ENCODE assay signal across 26 mouse cellular contexts in the genomic region with DNA sequence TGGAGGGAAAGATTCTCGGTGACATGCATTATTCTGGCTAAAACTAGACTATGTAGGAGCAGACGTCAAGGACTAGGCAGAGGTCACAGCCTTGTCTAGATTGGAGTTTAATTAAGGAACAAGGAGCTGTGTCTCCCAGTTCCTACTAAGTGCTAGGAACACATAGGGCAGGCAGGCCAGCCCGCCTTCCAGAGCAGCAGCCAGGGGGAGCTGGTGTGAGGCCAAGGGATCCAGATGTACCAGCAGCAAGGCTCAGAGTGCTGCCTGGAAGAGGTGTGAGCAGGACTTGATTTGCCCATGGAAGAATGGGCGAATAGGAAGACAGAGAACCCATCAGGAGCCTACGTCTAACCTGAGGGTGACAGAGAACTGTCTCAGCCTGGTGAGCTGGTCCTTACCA.
DNase-seq lines count a peak whose midpoint lies in the region; ATAC-seq and TF ChIP-seq lines count a peak whose summit lies in the region.
"Had no signal": no experiment of that assay in that cellular context is flagged by ENCODE, and none has a peak within 500 bp of the region (broad histone marks: within the 10 kb centered on the region; RNA-seq: fewer than 3 reads in every experiment).

No protein-coding gene starts in this region.

- no peak overlapping the region for H3K4me3 ChIP-seq in stomach, postnatal 0 days (ENCODE audit: low read depth, low read length)
- H3K4me3 ChIP-seq: embryonic facial prominence, embryonic 13.5 days; erythroblast, embryonic 14.5 days; gastrocnemius, adult 2 months; heart, embryonic 12.5 days; limb, embryonic 12.5 days; liver, embryonic 15.5 days; lung, embryonic 15.5 days; neural tube, embryonic 13.5 days had no signal

- WGBS in stomach, postnatal 0 days: 72% methylated on average over 5 of the region's 5 CpGs

- TF ChIP-seq EP300 in stomach, postnatal 0 days (optimal IDR thresholded peaks at IDR 0.05): no peak

- peak; percentile 7 for DNase-seq in embryo, embryonic 10 days (ENCODE audit: low spot score)
- no peak for DNase-seq in embryo, embryonic 11 days
- DNase-seq in layer of hippocampus, adult 11-12 months (ENCODE audit: low spot score): peak; percentile 28
- no peak for DNase-seq in layer of hippocampus, adult 8-10 months (ENCODE audit: low spot score in 2 of 2)
- DNase-seq in retina, postnatal 1 day: peak; percentile 24
- DNase-seq in retina, embryonic 14.5 days (ENCODE audit: low spot score): no peak
- no peak for DNase-seq in stomach, postnatal 0 days (ENCODE audit: low spot score)
- DNase-seq in T-cell, adult 2 months (ENCODE audit: low spot score): no peak
- DNase-seq: adrenal gland, postnatal 14 days; gastrocnemius, adult 2 months; gastrocnemius, postnatal 36 days; heart, adult 18-20 months; kidney, adult 11 months; kidney, postnatal 25 days; thymus, adult 2 months; thymus, postnatal 36 days had no signal

- peak; percentile 21; the same call in 1 of the 2 replicates for TF ChIP-seq CTCF in stomach, postnatal 0 days (IDR thresholded peaks at IDR 0.05; ENCODE audit: low read depth)

- no peak overlapping the region for H3K4me2 ChIP-seq in stomach, postnatal 0 days (replicated peaks; ENCODE audit: low read depth)
- H3K4me2 ChIP-seq: embryonic facial prominence, embryonic 13.5 days; heart, embryonic 12.5 days; limb, embryonic 12.5 days; liver, embryonic 15.5 days; lung, embryonic 15.5 days; midbrain, embryonic 11.5 days; neural tube, embryonic 13.5 days had no signal

- H3K36me3 ChIP-seq in stomach, postnatal 0 days (ENCODE audit: control insufficient read depth, insufficient read depth, low read length): no peaks in the 10 kb centered on the region
- H3K36me3 ChIP-seq: embryonic facial prominence, embryonic 13.5 days; G1E; heart, embryonic 12.5 days; limb, embryonic 12.5 days; liver, embryonic 15.5 days; lung, embryonic 15.5 days; neural tube, embryonic 13.5 days had no signal

- H3K27me3 ChIP-seq in stomach, postnatal 0 days (ENCODE audit: control insufficient read depth, insufficient read depth, low read length): no peaks in the 10 kb centered on the region
- H3K27me3 ChIP-seq: embryonic facial prominence, embryonic 13.5 days; liver, embryonic 15.5 days; lung, embryonic 15.5 days had no signal

- H3K4me1 ChIP-seq in stomach, postnatal 0 days (replicated peaks; ENCODE audit: control insufficient read depth, insufficient read depth): no peaks in the 10 kb centered on the region
- H3K4me1 ChIP-seq: embryonic facial prominence, embryonic 13.5 days; limb, embryonic 12.5 days; liver, embryonic 15.5 days; lung, embryonic 15.5 days had no signal

- ATAC-seq in stomach, postnatal 0 days (ENCODE audit: low FRiP score, low TSS enrichment): no peak
- ATAC-seq: forebrain, embryonic 16.5 days had no signal

- no peak overlapping the region for H3K27ac ChIP-seq in stomach, postnatal 0 days (replicated peaks)
- H3K27ac ChIP-seq: embryonic facial prominence, embryonic 13.5 days; gastrocnemius, adult 2 months; limb, embryonic 12.5 days; liver, embryonic 15.5 days; lung, embryonic 15.5 days; neural tube, embryonic 13.5 days had no signal

- H3K9ac ChIP-seq in stomach, postnatal 0 days (ENCODE audit: low read length): no peak overlapping the region
- H3K9ac ChIP-seq: embryonic facial prominence, embryonic 13.5 days; heart, embryonic 12.5 days; limb, embryonic 12.5 days; liver, embryonic 15.5 days; lung, embryonic 15.5 days had no signal

- H3K9me3 ChIP-seq in stomach, postnatal 0 days (ENCODE audit: control insufficient read depth, low read length): no peaks in the 10 kb centered on the region
- H3K9me3 ChIP-seq: embryonic facial prominence, embryonic 13.5 days; G1E; limb, embryonic 12.5 days; liver, embryonic 15.5 days; lung, embryonic 15.5 days; neural tube, embryonic 13.5 days had no signal

Comparison
In these comparisons a context has a peak if more than half of its experiments do, and no peak if none do; other contexts are left out.
1. DNase-seq: peak in embryo, embryonic 10 days (single experiment), layer of hippocampus, adult 11-12 months (single experiment) and retina, postnatal 1 day (single experiment); none in embryo, embryonic 11 days (single experiment), layer of hippocampus, adult 8-10 months (0 of 2), retina, embryonic 14.5 days (single experiment), stomach, postnatal 0 days (single experiment) and T-cell, adult 2 months (single experiment).